Mouse (Mus musculus): ENCODE measurements around the gene Rnf103.

Gene Rnf103

DNA sequence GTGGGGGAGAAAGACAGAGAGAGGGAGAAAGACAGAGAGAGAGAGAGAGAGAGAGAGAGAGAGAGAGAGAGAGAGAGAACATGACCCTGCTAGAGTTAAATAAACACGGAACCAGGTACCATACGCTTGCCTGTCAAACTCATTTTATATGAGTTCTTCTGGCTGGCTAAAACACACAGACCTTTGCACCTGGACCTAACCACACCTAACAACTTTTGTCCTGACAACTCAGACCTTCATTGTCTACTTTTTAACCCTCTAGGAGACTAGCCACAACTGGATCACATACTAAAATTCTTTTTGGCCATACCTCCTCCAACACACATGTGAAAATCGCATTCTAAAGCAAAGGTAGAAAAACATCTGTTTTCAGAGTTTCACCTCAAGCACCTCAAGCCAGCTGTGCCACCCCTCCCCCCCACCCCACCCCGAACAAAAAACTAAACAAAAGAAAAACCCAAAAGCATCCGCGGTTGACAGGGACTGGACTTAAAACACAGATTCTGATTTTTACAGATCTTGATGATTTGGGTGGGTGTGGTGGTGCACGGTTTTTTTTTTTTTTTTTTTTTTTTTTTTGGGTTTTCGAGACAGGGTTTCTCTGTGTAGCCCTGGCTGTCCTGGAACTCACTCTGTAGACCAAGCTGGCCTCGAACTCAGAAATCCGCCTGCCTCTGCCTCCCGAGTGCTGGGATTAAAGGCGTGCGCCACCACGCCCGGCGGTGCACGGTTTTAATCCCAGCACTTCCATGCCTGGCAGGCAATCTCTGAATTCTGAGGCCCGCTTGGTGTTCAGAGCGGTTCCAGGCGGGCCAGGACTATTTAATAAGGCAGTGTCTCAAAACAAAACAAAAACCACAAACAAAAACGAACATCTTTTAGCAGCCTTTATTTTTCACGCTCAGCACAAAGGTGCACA is 679 bp upstream of the Rnf103 start:
- no peak for DNase-seq (ENCODE audit: low read depth, low spot score)

DNA sequence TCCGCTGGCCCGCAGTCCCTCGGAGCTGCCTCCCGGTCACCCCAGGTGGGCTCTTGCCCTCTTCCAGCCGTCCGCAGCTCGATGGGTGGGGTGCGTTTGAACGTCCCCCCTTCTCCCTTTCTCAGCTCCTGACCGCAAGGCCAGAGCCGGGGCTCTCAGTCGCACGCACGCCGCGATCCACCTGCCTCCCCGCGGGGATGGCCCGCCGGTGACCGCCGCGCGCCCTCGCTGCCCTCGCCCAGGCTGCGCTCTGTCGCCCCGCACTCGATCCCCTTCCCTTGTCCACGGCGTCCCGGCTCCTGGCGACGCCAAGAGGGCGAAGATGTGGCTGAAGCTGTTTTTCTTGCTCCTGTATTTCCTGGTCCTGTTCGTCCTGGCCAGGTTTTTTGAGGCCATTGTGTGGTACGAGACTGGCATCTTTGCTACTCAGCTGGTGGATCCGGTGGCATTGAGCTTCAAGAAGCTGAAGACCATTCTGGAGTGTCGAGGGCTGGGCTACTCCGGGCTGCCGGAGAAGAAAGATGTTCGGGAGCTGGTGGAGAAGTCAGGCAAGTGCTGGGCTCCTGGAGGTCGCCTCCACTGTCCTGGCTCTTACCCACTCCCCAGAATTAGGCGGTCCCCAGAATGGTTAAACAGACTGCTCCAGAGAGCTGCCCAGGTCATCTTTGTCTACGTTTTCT is 787 bp downstream of the Rnf103 start:
- no peak for DNase-seq (ENCODE audit: low read depth, low spot score)

DNA sequence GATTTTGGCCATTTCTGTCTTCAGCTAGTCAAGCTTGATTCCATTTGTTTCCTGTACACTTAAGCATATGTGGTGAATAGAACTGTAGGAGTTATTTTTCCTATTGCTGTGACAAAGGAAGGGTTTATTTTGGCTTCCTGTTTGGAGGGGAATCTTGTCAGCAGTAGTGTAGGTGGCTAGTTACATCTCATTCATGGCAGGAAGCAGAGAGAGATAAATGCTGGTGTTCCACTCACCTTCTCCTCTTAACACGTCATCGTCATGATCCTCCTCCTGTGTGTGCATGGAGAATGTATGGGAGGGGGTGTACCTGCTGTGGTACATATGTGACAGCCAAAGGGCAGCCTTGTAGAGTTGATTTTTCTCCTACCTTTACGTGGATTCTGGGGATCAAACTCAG is 6.9 kb downstream of the Rnf103 start:
- DNase-seq (ENCODE audit: low read depth, low spot score), result no peak

DNA sequence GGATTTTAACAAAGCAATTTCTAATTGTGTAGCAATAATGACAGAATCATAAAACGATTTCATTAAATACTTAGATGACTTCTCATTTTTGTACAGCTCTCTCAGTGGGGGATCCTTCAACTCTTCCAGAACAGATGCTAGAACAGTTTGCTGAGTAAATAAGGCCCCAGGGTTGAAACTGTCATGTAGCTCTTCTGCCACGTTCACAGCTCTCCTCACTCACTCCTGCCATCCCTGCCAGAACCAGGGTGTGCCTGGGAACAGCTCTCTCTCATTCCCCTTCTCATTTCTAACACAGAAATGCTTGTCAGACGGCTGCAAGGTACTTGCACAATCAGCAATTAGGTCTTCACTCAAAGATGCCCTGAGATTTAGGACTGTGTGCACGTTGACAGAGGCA is 9.3 kb downstream of the Rnf103 start:
- DNase-seq (ENCODE audit: low read depth, low spot score), result no peak

DNA sequence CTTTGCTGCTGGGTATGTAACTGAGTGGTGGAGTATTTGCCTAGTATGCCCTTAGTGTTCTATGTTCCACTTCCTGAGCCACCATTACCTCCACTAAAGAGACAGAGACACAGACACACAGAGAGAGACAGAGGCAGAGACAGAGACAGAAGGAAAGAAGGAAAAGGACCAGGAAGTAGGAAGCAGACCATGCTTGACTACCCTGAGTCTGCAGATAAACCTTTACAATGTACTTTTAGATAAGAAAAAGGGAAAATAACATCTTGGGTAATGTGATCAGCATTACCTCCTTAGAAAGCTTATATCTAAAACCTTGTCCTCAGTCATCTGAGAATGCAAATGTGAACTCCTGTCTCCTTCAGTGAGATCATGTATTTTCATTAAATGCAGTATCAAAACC is 10.0 kb downstream of the Rnf103 start:
- no peak for DNase-seq (ENCODE audit: low read depth, low spot score)

DNA sequence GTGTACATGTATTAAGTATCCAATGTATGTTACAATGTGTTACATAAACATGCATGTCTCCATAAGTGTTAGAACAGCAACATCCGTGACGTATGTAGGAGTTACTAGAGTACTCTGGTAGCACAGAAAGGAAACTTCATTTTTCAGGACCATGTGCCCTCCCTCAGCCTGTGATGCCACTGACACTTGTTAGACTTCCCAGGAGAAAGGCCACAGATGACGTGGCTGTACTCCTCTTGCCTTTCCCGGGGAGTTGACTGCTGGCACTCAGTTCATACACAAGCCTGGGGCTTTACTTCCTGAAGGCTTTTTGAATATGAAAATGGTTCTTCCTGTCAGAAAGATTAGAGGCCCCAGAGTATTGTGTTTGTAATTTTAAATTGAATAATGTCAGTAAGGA is 10.4 kb downstream of the Rnf103 start:
- no peak for DNase-seq (ENCODE audit: low read depth, low spot score)

DNA sequence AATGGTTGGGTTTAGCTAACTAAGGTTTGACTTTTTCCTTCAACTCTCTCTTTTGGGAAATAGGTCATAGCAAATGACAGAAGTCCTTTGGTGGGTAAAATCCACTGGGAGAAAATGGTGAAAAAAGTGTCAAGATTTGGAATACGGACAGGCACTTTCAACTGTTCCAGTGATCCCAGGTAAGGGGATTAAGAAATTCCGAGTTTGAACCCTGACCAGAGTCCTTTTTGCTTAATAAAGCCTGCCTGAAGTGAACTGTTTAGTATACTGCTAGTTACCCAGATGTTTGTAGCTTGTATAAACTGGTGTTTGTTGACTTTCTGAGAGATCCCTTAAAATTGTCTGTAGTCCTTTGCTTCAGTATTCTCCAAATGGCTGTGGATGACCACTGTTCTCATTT is 12.0 kb downstream of the Rnf103 start:
- DNase-seq (ENCODE audit: low read depth, low spot score), result no peak

DNA sequence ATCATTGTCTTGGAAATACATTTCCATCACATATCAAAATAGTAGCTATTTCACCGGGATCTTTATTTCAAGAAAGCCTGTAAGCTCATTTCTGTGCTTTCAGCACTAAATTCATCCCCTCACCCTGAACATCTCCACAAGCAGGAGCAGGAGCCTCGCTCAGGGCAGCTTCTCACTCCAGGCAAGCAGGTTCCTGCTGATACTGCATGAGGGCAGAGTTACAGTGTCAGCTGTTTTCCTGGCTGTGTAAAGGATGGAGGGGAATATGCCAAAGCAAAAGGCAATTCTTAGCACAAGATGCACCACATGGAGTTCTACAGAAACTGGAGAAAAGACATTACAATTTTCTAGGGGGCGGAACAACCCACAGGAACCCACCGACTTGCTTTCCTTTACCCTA is 25.8 kb downstream of the Rnf103 start:
- no peak for DNase-seq (ENCODE audit: low read depth, low spot score)

DNA sequence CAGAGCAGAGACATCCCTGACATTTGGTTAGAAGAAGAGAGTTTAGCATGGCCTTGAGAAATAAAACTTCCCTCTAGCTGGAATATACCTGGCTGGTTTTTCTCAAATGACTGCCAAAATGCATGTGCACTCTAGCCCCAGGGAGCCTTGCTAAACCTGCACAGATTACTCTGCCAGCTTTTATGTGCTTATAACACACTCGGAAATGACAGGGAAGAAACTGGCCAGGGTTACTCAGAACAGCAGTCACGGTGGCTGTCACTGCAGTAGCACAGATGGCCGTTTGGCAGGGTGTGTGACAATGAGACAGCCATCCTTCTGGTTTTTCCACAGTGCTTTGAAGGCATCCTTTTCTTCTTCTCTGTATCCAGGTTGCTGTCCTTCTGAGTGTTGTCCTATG is 31.9 kb downstream of the Rnf103 start:
- no peak for DNase-seq (ENCODE audit: low read depth, low spot score)

DNA sequence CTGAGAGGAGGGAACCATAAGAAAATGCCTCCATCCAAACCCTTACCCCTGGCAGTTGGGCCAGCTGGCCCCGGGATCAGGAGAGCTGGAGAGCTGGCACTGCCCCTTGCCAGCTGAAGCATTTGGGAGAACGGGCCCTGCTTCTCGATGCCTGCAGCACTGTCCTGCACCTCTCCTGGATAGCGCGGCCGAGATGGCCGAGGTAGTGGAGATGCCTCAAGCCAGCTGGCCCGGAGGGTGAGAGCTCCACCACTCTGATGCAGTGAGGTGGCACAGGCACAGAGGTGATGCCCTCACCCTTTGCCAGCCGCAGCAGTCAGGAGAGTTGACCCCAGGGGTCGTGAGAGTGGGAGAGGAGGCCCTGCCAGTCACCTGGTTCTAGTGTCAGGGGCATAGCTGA is 33.4 kb downstream of the Rnf103 start:
- DNase-seq (ENCODE audit: low read depth, low spot score), result no peak

DNA sequence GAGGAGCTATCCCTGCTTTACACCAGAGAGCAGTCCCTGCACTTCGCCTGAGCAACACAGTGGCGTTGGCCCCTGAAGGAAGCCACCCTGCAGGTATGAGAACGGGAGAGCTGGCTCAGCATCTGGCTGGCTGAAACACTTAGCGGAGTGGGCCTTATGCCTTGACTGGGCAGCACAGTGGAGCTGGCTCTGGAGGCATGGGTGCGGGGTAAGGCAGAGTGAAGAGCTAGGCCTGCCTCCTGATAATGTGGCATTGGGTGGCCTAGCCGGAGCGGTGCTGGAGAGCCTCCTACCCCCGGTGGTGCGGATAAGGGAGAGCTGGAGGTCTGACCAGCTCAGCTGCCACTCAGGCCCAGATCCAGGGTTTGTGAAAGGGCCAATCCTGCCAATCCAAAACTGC is 34.1 kb downstream of the Rnf103 start:
- no peak for DNase-seq (ENCODE audit: low read depth, low spot score)

DNA sequence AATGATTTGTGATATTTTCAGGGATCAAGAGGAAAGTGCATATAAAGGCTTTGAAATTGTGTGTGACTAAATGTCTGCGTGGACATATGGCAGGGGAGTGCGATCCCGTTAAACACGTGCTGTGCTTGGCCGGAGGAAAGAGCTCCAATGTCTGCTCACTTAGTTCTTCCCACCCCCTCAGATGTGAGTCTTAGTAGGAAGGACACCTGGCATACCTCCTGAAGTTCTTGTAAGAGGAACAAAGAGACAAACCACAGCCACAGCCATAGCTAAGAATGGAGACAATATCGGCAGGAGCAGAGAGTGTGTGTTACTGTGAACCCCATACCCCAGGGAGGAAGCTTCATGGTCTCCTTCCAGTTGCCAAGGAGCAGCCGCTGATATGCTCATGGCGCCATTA is 36.5 kb downstream of the Rnf103 start:
- no peak for DNase-seq (ENCODE audit: low read depth, low spot score)

DNA sequence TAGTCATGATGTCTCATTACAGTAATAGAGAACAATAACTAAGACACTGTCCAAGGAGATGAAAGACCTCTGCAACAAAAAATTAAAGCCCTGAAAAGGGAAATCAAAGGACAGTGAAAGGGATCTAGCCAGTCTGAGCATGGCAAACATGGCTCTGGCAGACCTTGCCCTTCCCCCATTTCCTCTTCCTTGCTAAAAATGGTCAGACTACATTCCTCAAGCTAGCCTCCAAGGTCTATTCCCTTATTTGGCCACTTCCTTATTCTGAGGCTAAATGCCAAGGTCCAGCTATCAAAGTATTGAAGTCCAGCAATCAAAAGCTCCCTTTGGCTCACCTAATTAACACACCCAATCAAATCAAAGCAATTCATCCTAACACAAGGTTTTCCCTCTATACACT is 43.6 kb downstream of the Rnf103 start:
- DNase-seq (ENCODE audit: low read depth, low spot score), result no peak

DNA sequence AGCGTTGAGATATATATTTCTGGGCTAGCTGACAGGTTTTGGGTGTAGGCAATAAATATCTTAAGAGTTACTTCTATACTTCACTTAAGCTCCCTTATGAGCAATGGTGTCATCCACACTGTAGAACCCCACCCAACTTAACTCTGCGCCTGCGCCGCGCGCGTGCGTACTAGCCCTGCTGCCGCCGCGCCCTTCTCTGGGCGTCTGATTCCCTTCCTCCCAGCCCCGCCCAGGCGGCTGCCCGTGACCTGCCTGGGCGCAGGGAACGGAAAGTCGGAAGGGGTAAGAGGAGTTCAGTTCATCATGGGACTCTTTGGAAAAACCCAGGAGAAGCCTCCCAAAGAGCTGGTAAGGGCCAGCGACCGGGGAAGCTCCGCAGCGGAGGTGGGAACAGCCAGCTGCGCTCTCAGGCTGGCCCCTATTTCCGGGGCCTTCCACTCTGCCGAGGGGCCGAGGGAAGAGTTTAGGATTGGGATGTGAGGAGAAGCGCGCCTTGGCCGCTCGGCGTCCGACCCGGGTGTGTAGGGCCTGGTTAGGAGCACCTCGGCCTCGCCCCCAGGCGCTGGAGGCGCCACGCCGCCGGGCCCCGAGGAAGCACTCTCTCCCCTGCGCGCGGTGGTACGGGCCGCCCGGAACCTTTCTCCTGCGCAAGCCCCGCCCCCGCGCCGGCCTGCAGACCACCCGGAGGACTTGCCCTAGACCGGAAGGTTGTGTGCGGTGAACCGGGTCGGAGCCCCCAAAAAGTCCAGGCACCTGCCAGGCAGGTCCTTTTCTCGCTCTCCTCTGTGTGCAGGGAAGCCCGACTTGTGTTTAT is 50.2 kb downstream of the Rnf103 start, which contains the start of gene Chmp3:
Gene Chmp3, plus strand, starts transcription at position 112 of the 814 bp plus-strand sequence.
- peak; percentile 85 for DNase-seq (ENCODE audit: low read depth, low spot score)

DNA sequence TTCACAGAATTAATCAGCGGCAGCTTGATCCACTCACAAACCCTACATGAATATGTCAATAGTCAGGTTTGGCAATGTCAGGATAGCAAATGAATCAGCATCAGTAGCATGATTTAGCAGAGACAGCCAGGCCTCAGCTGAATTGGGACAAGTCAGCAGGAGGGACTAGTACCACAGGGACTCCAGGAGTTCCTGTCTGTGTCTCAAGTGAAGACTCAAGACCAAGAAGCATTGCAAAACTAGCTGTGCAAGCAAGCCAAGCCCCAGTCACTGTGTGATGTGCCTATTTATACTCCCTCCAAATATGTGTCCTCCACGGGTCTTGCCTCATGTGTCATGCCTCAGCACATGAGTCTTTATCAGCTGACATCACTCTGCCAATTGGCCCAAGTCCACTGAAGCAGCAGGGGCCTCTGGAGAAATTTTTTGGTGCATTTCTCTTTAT is 61.8 kb downstream of the Rnf103 start:
- no peak for DNase-seq (ENCODE audit: low read depth, low spot score)

DNA sequence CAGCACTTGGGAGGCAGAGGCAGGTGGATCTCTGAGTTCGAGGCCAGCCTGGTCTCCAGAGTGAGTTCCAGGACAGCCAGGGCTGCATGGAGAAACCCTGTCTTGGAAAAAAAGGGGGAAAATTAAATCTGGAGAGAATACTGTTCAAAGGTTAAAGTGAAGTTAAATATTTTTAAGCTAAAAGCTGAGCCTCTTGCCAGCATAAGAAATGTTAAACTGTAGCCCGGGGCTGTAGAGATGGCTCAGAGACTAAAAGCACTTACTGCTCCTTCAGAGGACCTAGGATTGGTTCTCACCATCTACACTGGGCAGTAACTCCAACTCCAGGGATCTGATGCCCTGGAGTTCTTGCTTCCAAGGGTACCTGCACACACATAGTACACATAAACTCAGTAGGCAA is 63.1 kb downstream of the Rnf103 start:
- no peak for DNase-seq (ENCODE audit: low read depth, low spot score)
